Mouse (Mus musculus) lung, postnatal 0 days (tissue): Measurements from ENCODE around the gene Hivep3.

Source experiments
- CTCF ChIP-seq: IDR thresholded peaks from 2 replicates; pipeline ENCODE4 v1.5.1; 2016; ENCODE audit warnings: antibody characterized with exemption, mild to moderate bottlenecking
- EP300 ChIP-seq: IDR thresholded peaks from 2 replicates; pipeline ENCODE4 v1.6.1; 2016; ENCODE audit warnings: antibody characterized with exemption, mild to moderate bottlenecking, control low read depth

GRCm38 (mm10) chr4:120134223-120134622 is 400.6 kb downstream of the Hivep3 start:
- no peak for TF ChIP-seq CTCF
- no peak for TF ChIP-seq EP300
